Mouse (Mus musculus): ENCODE measurements around the gene Ctdsp2. TPM values are rescaled to one million over a fixed set of nuclear protein-coding genes. Genes with fewer than 3 reads are reported as not detected.

Ctdsp2 gene
- total RNA-seq, 2 experiments from 2014 or later: 16.5 to 19.6 TPM

GRCm38 (mm10) chr10:126962271-126962965 lies 16.1 kb upstream of the Ctdsp2 start:
- ATAC-seq (replicated peaks; ENCODE audit: low FRiP score, poor library complexity, severe bottlenecking): no peak

- ATAC-seq (replicated peaks; ENCODE audit: low FRiP score, poor library complexity, severe bottlenecking): no peak
Observed at GRCm38 (mm10) chr10:126962966-126963330, 15.6 kb upstream of the Ctdsp2 start.

- no peak for ATAC-seq (replicated peaks; ENCODE audit: low FRiP score, poor library complexity, severe bottlenecking)
Observed at GRCm38 (mm10) chr10:126963821-126964220, 14.7 kb upstream of the Ctdsp2 start.

- ATAC-seq (replicated peaks; ENCODE audit: low FRiP score, poor library complexity, severe bottlenecking): no peak
Observed at GRCm38 (mm10) chr10:126971363-126972050, 7.0 kb upstream of the Ctdsp2 start.

GRCm38 (mm10) chr10:126972051-126972725 lies 6.3 kb upstream of the Ctdsp2 start:
- no peak for ATAC-seq (replicated peaks; ENCODE audit: low FRiP score, poor library complexity, severe bottlenecking)

- ATAC-seq (replicated peaks; ENCODE audit: low FRiP score, poor library complexity, severe bottlenecking): no peak
Observed at GRCm38 (mm10) chr10:126972988-126973387, 5.5 kb upstream of the Ctdsp2 start.

DNA sequence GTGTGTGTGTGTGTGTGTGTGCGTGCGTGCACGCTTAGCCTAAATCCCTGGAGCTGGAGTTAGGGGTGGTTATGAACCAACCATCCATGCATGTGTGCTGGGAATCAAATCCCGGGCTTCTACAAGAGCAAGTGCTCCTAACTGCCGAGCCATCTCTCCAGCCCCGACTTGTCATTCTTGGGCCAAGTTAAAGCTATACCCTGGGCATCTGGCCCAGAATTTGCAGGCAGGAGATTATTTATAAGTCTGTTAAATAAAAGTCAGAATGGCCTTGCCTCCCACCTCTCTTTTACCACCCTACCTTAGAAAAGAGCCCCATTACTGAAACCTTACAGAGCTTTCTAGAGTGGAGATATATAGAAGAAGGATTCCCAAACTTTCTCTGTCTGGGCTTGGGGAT lies 2.8 kb upstream of the Ctdsp2 start:
- ATAC-seq (replicated peaks; ENCODE audit: low FRiP score, poor library complexity, severe bottlenecking): no peak

DNA sequence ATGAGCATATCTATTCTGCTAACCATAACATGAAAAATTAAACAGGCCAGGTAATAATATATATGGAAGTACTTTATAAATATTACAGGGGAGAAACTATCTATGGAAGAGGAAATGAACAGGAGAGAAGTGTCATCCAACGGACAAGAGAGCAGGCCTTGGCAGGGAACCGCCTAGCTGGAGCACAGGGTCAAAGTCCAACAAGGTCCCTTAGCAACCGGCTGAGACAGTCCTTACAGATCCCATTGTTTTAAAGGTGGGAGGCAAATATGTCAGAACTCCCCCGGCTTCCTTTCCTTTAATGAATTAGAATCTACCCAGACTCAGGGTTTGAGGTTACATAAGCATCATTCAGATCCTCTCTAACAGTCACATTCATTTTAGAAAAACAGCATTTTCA lies 1.4 kb upstream of the Ctdsp2 start:
- no peak for ATAC-seq (replicated peaks; ENCODE audit: low FRiP score, poor library complexity, severe bottlenecking)

DNA sequence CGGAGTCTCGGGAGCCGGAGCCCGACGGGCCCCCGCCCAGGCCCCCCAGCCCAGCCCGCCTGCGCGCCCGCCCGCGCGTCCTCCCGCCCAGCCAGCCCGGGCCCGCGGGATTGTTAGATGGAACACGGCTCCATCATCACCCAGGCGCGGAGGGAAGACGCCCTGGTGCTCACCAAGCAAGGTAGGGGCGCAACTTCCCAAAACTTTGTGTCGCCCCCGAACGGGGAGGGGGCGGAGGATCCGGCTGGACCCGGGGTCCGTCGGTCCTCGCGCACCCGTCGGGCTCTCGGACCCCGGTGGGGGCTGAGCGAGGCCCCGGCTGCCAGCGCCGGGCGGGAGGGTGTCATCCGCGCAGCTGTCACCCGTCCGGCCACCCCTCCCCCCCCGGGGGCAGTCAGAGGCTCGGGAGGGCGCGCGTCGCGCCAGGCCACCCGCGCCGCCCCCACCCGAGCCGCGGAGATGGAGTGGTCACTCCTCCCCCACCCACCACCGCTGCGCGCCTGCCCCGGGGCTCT lies 661 bp downstream of the Ctdsp2 start:
- ATAC-seq (replicated peaks; ENCODE audit: low FRiP score, poor library complexity, severe bottlenecking): no peak

GRCm38 (mm10) chr10:126979636-126980151 lies 1.2 kb downstream of the Ctdsp2 start:
- ATAC-seq (replicated peaks; ENCODE audit: low FRiP score, poor library complexity, severe bottlenecking): no peak

- ATAC-seq (replicated peaks; ENCODE audit: low FRiP score, poor library complexity, severe bottlenecking): no peak
Observed at GRCm38 (mm10) chr10:126980221-126980932, 1.9 kb downstream of the Ctdsp2 start.

DNA sequence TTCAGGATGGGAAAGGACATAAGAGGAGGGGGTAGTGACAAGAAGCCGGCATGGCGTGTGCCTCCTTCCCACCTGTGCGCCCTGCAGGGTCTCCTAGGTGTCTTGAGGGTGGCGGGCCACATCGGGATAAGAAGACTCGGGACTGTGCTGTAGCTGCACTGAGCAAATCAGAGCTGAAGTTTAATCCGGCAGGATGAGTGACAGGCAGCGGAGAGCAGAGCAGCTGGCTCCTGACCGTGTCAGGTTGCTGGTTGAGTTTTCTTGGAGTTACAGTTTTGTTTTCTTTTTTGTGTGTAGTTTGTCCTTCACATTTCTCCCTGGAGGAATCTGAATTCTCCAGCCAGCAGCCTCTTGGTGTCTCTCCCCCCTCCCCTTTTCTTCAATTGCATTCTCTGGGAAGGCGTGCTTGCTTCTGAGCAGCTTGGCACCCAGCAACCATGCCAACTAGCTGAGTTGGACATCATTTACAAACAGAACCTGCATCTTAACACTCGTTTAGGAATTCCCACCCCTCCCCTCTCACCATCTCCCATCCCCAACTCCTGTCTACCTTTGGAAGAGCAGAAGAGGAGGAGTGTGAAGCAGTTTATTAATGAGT lies 2.5 kb downstream of the Ctdsp2 start:
- ATAC-seq (replicated peaks; ENCODE audit: low FRiP score, poor library complexity, severe bottlenecking): no peak

- no peak for ATAC-seq (replicated peaks; ENCODE audit: low FRiP score, poor library complexity, severe bottlenecking)
Observed at GRCm38 (mm10) chr10:126981746-126982145, 3.2 kb downstream of the Ctdsp2 start.

- no peak for ATAC-seq (replicated peaks; ENCODE audit: low FRiP score, poor library complexity, severe bottlenecking)
Observed at GRCm38 (mm10) chr10:126983193-126983725, 4.7 kb downstream of the Ctdsp2 start.

GRCm38 (mm10) chr10:126984189-126985004 lies 5.9 kb downstream of the Ctdsp2 start:
- no peak for ATAC-seq (replicated peaks; ENCODE audit: low FRiP score, poor library complexity, severe bottlenecking)

DNA sequence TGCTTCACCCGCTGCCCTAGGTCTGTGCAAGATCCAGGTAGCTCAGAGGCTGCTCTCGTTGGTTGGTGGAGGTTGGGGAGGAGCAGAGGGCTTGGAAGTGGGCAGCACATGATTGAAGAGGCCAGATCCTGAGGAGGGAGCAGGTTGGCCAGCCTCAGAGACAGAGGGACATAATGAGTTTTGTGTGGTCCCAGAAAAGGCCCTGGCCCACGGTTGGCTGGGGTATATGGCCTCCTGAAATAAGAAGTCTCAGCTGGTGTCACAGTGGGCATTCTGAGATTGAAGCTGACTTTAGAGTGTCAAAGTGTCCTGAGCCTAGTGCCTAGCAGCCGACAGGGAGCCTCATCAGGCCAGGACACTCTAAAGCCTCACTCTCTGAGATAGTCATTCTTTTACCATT lies 6.6 kb downstream of the Ctdsp2 start:
- ATAC-seq (replicated peaks; ENCODE audit: low FRiP score, poor library complexity, severe bottlenecking): no peak

DNA sequence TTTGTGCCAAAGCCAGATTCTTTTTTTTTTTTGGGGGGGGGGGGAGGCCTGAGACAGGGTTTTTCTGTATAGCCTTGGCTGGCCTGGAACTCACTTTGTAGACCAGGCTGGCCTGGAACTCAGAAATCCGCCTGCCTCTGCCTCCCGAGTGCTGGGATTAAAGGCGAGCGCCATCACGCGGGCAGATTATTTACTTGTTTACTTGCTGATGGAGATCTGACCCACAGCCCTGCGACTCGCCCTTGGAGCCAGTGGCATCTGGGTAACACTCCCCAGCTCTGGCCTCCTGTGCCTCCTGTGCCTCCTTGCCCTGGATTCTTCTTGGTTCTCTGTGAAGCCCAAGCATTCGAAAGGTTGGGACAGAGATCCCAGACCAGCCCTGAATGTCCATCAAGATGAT lies 7.1 kb downstream of the Ctdsp2 start:
- no peak for ATAC-seq (replicated peaks; ENCODE audit: low FRiP score, poor library complexity, severe bottlenecking)

- ATAC-seq (replicated peaks; ENCODE audit: low FRiP score, poor library complexity, severe bottlenecking): no peak
Observed at GRCm38 (mm10) chr10:126986541-126986961, 8.0 kb downstream of the Ctdsp2 start.
